Mouse (Mus musculus): ENCODE measurements at regions not wholly inside any gene's neighbourhood (a gene's known extent, or its start where the extent isn't known, plus 50 kb on each side); places are given as distances from the start of the nearest gene placed in this dataset.

DNA sequence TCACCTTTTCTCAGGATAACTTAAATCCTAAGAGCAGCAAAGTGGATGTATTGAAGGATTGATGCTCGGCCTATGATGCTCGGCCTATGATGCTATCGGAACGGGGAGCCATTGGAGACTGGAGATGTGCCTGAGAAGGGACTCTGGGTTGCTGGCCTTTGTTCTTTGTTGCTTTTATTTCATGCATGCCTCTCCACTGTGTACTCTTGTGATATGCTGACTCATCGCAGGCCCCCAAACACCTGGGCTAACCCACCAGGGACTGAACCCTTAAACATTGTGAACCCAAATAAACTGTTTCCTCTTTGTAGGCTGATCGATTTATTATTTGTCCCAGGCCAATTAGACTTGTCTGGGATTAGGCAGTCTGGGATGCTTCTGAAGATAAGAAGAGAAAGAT is 61.9 kb downstream of the Pdcl3 start:
- no peak for DNase-seq (ENCODE audit: low read depth, low spot score)

DNA sequence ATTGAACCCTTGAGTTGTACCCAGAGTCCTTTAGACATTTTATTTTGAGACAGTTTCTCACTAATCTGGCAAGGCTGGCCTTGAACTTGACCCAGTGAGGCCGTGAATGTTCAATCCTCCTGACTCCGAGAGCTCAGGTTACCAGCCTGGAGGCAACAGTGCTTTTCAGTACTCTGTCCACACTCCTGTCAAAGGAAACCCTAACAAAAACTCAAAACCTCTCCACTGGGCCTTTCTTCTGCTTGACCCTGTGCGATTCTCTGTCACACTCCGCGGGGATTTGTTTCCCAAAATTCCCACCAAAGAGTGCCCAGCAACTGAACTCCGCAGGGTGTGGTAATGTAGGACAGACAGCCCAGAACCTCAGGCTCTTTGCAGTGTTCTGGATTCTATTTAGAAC is 71.9 kb downstream of the Pdcl3 start:
- no peak for DNase-seq (ENCODE audit: low read depth, low spot score)

- no peak for DNase-seq (ENCODE audit: low read depth, low spot score)
Measured at GRCm38 (mm10) chr1:39062509-39062908, 77.1 kb downstream of the Pdcl3 start.

- DNase-seq (ENCODE audit: low read depth, low spot score), result no peak
Measured at GRCm38 (mm10) chr1:39063666-39064385, 78.4 kb downstream of the Pdcl3 start.

DNA sequence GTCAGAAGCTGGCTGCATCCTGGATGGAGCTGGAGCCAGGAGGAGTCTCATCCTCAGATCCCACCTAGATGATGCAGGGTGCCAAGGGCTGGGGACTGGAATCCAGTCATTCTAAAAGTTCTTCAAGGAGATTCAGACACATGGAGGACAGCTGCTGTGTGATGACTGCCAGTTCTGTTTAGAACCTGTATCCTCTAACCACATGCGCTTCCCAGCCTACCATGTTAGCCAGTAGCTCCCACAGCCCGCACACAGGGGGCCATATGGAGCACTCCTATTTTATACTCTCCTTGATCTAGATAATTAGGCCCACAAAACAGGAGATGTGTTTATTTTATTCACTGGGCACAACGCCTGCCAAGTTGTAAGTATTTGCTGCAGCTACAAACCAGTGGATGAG is 79.4 kb downstream of the Pdcl3 start:
- no peak for DNase-seq (ENCODE audit: low read depth, low spot score)

GRCm38 (mm10) chr1:39067901-39068300 is 82.5 kb downstream of the Pdcl3 start:
- DNase-seq (ENCODE audit: low read depth, low spot score), result no peak

DNA sequence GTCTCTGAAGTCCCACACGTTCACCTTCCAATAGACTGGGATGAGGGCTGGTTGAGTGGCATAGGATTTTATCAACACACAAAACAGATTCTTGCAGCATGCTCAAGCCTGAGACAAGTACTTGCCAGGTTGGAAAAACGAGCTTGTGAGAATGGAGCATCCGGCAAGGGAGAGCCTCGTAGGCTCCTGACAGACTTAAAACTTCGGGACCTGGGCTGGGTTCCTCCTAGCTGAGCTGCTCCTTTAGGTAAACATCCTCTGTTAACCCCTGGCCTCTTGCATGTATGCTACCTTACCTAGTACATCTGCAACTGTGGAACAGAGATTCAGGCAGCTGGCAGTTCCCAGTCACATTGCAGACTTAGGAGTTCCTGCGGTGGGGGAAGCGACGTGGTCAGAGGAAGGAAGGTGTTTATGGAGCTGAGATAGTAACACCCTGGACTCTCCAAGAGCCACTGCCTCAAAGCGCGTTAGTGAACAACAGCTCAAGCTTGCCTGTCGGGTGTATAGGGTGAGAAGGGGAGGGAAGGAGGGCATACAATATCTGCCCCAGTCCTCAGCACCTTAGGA is 83.8 kb downstream of the Pdcl3 start:
- no peak for DNase-seq (ENCODE audit: low read depth, low spot score)

- peak; percentile 15 for DNase-seq (ENCODE audit: low read depth, low spot score)
Measured at GRCm38 (mm10) chr1:39069676-39070075, 84.3 kb downstream of the Pdcl3 start.

DNA sequence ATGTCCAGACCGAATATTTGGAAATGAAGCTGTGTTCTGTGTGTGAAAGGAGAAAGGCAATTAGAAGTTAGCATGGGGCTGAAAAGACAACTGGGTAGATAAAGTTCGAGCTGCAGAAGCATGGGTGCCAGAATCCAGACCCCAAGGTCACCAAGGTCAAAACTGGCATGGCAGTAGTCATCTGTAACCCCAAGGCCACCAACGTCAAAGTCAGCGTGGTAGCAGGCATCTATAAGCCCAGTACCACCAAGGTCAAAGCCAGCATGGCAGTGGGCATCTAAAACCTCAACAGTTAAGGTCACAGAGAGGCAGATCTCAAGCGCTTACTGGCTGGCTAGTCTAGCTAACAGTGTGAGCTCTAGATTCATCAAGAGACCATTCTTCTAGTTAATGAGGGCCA is 90.6 kb downstream of the Pdcl3 start:
- DNase-seq (ENCODE audit: low read depth, low spot score), result no peak

DNA sequence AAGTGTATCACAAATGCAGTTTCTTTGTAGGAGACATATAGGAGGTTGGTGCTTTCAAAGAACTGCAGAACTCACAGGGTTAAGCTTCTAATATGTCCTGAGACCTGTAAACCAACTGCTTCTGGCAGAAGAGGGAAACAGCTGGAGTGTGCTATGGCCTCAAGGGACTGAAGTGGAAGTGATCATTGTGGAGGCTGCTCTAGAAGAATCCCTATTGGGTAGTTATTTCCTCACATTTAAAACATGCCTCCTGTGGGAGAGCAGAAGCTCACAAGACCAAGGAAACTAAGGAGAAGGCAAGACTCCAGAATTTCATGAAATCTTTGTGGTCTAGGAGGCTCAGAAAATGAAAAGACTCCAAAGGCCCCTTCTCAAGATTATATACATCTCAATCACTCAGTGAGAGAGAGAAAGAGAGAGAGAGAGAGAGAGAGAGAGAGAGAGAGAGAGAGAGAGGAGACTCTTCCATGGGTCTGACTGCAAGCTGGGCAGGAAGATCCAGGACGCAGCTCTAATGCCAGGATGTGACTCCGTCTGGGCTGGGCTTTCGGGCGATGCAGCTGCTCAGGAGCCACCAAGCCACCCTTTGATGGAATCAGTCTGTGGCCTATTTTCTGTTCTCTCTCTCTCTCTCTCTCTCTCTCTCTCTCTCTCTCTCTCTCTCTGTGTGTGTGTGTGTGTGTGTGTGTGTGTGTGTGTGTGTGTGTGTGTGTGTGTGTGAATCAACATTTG is 93.3 kb downstream of the Pdcl3 start:
- DNase-seq (ENCODE audit: low read depth, low spot score), result no peak

GRCm38 (mm10) chr1:39083911-39084826 is 98.8 kb downstream of the Pdcl3 start:
- no peak for DNase-seq (ENCODE audit: low read depth, low spot score)

DNA sequence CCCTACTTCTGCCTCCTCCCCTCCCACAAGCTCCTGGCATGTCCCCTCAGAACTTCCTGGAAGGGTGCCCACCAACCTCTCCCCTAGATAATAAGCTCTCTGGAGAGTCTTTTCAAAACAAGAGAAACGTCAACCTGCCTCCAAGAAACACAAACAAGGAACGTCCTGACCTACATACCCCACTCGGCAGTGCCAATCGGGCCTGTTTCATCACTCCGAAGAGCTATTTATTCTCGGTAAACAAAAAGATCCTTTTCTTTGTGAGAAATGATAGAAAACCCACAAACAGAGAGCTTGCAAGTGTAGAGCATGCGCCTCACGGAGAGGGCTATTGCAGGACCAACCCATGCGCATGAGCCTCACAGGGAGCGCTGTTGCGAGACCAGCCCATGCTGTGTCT is 100.9 kb downstream of the Pdcl3 start:
- DNase-seq (ENCODE audit: low read depth, low spot score), result no peak

DNA sequence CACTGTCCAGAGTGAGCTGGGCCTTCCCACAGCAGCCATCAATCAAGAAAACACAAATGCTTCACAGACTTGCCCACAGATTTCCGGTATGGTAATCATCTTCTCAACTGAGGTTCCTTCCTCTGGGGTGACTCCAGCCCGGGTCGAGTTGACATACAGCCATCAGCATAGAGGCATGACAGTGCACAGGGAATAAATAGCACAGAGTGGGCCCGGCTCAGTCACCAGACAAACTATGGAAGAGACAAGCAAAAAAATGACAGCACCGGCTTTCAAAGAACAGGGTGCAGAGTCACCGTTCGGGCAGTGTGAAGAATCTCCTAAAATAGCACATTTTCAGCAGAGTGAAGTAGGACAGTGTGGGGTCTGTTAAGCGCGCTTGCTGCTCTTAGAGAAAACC is 103.7 kb upstream of the Npas2 start:
- DNase-seq (ENCODE audit: low read depth, low spot score), result no peak

- DNase-seq (ENCODE audit: low read depth, low spot score), result no peak
Measured at GRCm38 (mm10) chr1:39091121-39091520, 102.4 kb upstream of the Npas2 start.

DNA sequence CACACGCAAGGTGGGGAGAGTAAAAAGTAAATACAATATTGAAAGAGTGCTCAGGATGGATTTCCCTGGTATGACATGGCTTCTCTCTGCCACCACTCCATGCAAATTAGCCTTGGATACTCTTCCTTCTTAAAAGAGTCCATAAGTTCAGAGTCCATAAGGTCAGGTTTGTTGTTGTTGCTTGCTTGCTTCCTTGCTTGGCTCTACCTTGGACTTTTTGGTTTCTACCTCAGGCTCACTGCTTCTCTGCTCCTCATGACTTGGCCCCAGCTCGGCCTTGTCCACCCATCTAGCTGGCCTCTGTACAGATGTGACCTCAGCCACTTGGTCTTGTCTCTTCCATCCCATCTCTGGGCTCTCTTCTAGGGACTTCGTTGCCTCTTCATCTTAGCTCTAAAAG is 101.9 kb upstream of the Npas2 start:
- no peak for DNase-seq (ENCODE audit: low read depth, low spot score)

GRCm38 (mm10) chr1:39093291-39093690 is 100.2 kb upstream of the Npas2 start:
- DNase-seq (ENCODE audit: low read depth, low spot score), result no peak

GRCm38 (mm10) chr1:39094001-39094400 is 99.5 kb upstream of the Npas2 start:
- DNase-seq (ENCODE audit: low read depth, low spot score), result peak; percentile 56

GRCm38 (mm10) chr1:39095901-39096300 is 97.6 kb upstream of the Npas2 start:
- no peak for DNase-seq (ENCODE audit: low read depth, low spot score)

GRCm38 (mm10) chr1:39096726-39097125 is 96.8 kb upstream of the Npas2 start:
- no peak for DNase-seq (ENCODE audit: low read depth, low spot score)

GRCm38 (mm10) chr1:39097499-39097898 is 96.0 kb upstream of the Npas2 start:
- DNase-seq (ENCODE audit: low read depth, low spot score), result no peak

- DNase-seq (ENCODE audit: low read depth, low spot score), result no peak
Measured at GRCm38 (mm10) chr1:39098154-39098553, 95.4 kb upstream of the Npas2 start.

DNA sequence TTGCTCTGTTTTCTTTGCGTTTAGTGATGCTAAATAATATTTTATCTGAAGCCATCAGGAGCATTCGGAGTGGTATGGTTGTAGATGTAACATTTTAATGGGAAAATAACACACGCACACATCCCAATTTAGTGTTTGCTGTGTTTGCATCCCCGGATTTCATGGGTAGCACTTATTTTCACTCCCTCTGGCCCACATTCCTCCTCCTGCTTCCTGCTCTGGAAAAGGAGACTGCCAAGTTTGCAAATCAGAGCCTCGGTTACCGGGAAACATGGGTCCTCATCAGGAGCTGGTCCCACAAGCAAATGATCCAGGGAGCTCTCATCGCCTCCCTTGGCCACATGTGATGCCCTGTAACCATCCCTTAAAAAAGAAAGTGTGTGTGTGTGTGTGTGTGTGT is 94.3 kb upstream of the Npas2 start:
- no peak for DNase-seq (ENCODE audit: low read depth, low spot score)

Measured in ES-CJ7 (cell line).